Mouse (Mus musculus): ENCODE data around the gene Snap47.

DNA sequence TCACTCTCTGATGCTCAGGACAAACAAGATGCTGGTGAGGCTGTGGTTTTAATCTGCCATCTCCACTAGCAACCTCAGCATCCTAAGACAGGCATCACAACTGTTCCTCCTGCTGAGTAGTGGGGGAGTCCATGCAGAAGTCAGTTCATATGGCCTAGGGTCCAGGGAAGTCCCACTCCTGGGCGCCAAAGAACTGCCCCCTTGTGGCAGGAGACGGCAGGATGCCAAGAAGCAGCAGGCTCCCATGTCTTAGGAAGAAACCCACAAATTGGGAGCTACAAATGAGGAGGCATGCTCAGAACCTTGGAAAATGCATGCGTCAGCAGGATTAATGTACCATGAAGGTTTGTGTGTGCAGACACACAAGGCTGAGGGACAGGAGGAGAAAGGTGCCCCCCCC, 84.4 kb downstream of the Snap47 start:
- TF ChIP-seq GATA1 (IDR thresholded peaks at IDR 0.05; ENCODE audit: borderline replicate concordance, low read length), result no peak
- no peak for TF ChIP-seq CTCF (IDR thresholded peaks at IDR 0.05; ENCODE audit: low read depth, low read length)
- no peak for TF ChIP-seq POLR2AphosphoS5 (IDR thresholded peaks at IDR 0.05; ENCODE audit: insufficient replicate concordance, low read depth, low read length)
- no peak for TF ChIP-seq TAL1 (conservative IDR thresholded peaks at IDR 0.05; ENCODE audit: low read depth, low read length)
